Mouse (Mus musculus) embryonic fibroblast, embryonic 13.5 days (primary cell): ENCODE measurements at regions not wholly inside any gene's neighbourhood (a gene's known extent, or its start where the extent isn't known, plus 50 kb on each side); places are given as distances from the start of the nearest gene placed in this dataset.

ENCODE experiments used
- CTCF ChIP-seq: IDR thresholded peaks from 2 replicates; pipeline ENCODE4 v1.5.1; 2011; ENCODE audit warnings: mild to moderate bottlenecking, control low read depth, low read length, moderate library complexity, borderline replicate concordance; ENCODE audit not compliant: insufficient read depth
- POLR2A ChIP-seq: IDR thresholded peaks from 2 replicates; pipeline ENCODE4 v1.6.1; 2011; ENCODE audit warnings: low read depth, mild to moderate bottlenecking, control low read depth, low read length, moderate library complexity

GRCm38 (mm10) chr3:133744552-133745118 is 199.7 kb upstream of the Tet2 start:
- TF ChIP-seq POLR2A: no peak
- TF ChIP-seq CTCF: no peak
